Mouse (Mus musculus) kidney, adult 9 months (tissue): ENCODE data around the gene Plekha7.

Experiments
- DNase-seq: peaks from one replicate; pipeline ENCODE4 v3.0.0; 2022

The Plekha7 gene

DNA sequence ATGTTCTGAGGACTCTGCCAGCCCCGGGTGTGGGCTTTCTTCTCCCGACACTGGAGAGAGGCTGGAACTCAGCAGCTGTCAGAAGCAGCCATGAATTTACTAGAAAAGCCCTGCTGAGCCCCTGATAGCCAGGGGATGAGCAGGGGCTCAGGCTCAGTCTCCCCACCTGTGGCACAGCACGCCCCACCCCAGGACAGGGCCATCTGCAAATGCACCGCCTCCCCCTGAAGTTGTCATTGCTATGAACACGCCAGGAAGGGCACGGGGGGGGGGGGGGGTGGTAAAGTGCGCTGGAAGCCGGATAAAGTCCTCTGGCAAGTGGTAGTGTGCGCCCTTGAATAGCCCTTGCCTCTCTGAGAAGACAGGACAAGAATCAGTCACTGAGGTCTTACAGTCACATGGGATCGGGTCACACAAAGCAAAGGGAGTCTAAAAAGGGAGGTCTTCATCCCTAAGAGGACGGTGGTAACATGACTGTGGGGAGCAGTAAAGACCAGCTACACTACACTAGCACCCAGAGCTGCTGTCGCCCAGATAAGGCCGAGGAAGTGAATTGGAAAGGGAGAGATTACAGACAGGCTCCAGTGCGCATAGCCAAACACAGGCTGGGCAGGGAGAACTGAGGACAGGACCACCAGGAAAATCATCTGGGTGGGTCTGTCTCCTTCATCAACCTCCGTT is 61.3 kb downstream of the Plekha7 start:
- no peak for DNase-seq

DNA sequence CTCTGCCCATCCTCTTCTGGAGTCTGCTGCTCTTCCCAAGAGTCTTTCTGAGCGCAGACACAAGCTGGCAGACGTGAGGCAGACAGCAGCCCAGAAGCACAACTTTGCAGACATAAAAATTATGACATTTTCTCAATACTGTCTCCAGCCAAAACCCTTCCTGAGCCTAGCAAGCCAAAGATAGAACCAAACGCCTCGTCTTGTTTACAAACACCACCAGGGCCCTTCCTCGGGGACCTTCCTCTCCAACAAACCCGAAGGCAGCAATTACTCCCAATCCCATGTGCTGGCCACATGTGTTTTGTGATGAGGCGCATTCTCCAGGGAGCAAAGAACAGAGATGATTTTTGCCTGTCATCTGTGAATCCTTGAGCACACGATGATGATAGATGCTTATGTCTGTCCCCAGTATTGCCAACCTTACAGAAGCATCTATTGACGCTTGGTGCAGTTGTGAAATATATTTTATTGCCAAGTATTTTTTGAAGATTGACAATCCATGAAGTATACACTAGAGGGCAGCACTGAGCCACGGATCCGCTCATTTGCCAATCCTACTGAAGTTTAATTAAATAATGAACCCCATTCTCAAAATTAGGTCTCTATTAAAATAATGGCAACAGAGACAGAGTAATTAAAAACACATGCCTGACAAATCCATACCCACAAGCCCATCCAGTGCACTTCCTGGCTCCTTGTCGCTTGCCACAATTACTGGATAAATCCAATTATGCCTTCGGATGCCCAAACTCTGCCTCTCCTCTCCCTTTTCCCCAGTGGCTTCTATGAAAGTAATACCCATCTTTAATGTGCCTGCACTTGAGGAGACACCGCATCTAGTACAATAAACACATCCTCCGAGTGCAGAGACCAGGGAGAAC is 62.1 kb downstream of the Plekha7 start:
- no peak for DNase-seq

DNA sequence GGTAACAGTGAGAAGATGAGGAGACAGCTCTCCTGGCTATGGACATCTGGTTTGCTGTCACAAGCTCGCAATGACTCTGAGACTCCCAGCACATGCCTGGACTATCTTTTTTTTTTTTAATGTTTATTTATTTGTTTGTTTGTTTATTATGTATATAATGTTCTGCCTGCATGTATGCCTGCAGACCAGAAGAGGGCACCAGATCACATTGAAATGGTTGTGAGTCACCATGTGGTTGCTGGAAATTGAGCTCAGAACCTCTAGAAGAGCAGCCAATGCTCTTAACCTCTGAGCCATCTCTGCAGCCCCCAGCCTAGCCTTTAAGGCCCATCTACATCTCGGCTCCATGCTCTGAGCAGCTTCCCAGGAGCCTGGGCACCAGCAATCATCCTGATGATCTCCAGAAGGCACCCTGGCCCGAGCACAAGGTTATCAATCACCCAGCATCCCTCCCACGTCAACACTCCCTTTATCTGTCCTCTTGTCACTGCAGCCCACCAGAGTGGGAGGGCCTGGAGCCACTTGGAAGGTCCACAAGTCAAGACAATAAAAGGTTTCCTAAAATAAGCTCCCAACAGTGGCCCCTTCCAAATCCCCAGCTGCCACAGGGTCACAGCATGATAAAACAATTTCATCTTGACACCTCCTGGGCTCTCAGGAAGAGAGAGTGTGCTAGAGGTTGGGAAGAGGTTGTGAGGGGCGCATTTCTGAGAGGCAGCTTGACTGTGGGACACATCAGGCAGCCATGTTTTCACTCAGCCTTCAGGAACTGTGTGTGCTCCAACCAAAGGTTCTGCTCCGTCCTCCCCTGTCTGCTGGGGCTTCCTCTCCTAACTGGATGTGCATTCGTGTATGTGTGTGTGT is 63.6 kb downstream of the Plekha7 start:
- DNase-seq, result no peak

DNA sequence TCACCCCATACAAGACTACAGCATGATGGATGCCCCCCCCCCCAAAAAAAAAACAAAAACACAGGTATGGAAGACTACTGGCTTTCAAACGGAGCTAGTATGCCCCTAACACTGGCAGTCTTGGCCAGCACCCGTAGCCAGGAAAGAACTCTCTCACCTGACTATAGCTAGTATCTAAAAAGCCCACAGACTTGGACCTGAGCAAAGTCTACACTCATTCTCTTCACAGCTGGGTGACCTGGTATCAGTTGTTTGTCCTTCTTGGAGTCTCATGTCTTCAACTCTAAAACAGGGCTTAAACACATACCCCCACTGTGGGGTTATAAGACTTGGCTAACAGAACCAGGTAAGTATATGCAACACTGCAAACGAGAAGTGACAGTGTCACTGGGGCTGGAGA is 65.4 kb downstream of the Plekha7 start:
- peak; percentile 76 for DNase-seq

DNA sequence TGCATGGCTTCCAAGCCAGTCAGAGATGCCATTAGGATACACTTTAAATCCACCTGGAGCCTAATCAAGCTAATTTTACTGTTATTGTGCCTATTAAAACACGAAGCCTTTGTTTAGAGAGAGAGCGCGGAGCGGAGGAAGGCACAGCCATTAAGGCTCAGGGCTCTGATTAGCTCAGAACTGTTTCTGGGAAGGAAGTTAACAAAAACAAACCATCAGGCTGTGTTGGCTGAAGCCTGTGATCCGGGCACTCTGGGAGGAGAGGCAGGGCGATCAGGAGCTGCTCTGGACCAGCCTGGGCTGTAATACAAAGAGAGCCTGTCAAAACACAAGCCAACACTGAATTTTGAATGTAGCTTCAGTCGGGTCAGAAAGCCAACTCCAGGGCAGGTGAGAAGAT is 66.6 kb downstream of the Plekha7 start:
- DNase-seq, result no peak

DNA sequence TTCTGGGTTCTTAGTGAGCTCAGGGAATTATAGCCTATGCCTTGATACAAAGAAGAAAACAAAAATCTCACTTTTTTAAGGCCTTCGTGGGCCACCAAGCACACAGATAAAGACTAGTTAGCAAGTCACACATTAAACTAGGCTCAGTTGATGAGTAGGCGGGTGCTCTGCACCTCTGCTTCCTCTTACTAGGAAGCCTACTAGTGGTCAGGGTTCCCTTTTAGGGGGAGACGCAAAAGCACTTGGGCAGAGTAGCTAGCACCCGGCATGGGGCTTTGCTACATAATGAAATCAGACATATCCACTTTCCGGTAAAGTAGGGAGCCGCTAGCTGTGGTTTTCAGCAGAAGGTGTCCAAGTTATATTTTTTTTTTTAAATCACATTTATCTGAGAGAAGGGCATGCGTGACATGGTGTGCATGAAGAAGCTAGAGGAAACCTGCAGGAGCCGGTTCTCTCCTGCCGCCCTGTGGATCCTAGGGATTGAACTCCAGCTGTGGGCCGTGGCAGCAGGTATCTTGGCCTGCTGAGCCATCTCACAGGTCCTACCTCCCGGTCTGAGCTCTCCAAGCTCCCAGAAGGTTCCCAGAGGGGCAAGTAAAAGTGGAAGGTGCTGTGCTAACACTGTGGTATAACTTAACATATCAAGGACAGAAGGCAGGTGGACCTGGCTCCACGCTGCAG is 67.2 kb downstream of the Plekha7 start:
- DNase-seq, result no peak

DNA sequence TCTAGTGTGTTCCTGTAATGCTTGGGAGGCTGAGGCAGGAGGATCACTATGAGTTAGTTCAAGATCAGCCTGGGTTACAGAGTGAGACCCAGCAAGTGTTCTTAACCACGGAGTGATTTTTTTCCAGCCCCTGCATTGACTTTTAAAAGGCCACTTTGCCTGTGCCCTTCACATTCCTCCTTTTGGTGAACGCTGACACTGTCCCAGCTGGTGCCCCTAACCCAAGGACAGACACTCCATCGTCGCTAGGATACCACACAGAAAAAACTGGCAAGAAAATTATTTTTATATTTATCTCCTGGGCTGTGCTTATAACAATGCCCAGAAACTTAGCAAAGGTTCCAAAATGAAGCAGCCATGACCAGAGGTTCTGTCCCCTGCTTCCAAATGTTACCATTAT is 67.8 kb downstream of the Plekha7 start:
- no peak for DNase-seq

DNA sequence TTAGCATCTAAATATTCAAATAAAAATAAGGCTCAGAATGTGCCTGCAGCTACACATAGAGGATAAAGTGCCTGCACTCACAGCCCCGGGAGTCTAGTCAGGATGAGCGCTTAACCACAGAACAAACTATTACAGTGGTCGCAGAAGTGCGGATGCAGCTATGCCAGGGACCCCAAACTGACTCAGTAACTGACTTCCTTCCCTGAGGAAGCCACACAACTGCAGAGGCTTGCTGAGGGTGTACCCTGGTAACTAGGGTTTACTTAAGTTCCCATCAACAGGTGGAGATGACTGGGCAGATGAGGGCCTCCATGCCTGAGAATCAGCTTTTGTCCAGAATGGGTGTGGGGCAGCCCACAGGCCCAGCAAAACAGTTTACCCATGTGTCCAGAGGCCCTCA is 69.9 kb downstream of the Plekha7 start:
- no peak for DNase-seq

DNA sequence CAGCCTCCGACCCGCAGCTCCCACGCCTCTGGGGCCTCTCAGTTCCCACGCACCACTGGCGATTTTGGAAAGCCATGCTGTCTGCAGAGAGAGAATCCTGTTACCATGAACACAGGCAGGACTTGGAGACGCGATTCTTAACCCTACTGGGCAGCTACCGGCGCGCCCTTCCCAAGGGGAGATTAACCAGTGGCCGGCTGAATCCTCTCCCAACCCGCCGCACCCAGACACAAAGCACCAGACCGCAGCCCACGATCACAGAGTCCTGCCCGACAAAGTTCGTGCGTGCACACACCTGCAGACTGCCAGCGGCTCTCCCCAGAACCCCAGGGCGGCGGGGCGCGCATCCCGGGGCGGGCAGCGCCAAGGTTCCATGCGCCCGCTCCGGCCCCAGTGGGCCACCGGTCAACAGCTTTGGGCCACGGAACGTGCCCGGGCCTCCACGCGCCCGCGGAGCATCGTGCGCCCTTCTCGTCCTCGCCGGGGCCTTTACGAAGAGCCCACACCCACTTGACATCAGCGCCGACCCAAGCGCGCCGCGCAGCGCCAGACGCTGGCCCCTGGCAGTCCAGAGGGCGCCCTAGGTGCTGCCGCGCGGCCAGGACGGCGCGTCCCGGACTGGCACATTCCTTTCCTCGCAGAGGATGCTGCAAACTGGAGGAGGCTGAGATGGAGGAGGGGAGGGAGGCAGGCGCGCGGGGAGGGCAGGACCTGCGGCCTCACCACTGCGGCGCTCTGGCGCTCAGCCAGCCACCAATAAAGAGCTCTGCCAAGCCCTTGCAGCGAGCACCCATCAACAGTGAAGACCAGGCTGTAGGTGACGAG is 70.8 kb downstream of the Plekha7 start:
- peak; percentile 81 for DNase-seq

DNA sequence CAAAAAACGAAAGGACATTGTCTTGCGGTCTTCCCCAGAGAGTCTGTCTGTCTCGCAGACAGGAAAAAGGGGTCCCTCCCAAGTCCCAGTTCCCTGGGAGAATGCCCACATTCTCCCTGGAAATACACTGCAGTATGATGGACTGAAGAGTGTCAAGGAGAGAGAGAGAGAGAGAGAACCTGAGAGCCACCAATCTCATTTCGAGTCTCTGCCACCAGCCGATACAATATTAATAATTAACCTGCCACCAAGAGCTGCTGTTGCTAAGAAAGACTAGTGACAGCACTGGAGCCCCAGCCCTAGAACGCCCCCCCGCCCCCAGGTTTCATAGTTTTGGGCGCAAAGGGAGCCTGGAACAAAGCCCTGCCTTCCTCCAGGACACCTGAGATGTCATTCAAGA is 71.6 kb downstream of the Plekha7 start:
- DNase-seq, result no peak

DNA sequence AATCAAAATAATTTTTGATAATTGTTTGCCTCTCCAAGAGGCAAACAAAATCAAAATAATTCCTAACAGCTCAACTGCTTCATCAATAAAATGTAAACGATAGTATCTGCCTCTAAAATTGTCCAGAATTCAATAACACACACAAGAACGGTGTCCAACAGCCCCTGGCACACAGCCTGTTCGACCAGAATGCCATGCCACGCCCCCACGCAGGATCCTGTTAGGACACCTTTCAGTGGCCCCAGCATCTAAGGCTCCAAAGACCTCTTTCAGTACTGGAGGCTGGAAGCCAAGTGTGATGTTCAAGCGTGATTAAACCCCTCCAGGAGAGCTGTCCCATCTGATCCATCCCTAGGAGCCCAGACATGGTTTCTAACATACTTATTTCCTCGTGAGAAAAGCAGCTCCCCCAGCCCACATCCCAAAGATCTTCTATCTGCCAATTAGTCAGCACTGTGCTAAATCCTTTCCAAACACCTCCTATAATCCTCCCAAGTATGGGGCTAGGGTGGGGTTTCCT is 73.8 kb downstream of the Plekha7 start:
- DNase-seq, result no peak

DNA sequence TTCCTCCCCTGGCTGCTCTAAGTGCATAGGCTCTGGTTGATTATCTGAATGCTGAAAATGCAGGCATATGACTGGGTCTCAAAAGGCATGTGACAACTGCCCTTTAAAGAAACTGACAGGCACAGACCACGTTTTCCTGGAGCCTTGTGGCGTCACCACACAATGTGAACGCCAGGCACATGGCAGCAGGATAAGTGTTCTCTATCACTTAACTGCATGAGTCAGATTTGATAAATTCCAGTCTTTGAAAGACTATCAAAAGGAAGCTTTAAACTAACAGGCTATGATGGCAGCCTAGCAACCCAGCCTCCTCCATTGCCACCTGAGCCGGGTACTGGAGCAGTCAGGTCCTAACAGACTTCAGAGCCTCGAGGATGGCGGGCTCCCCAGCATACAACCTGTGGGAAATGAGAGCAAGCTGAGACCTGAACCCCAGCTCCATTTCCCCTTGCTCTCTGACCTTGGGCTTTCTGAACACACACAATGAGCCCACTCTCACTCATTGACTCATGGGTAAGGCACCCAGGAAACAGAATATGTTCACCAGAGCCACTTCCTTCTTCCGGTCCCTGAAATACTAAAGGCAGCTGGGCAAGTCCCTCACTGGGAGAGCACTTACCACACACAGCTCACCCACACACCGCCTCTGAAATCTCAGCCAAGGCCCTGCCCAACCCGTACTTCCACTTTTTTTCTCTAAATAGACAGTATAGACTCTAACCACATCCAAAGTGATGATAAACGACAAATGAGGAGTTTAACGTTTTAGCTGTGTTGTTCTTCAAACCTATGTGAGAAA is 77.2 kb downstream of the Plekha7 start:
- no peak for DNase-seq

DNA sequence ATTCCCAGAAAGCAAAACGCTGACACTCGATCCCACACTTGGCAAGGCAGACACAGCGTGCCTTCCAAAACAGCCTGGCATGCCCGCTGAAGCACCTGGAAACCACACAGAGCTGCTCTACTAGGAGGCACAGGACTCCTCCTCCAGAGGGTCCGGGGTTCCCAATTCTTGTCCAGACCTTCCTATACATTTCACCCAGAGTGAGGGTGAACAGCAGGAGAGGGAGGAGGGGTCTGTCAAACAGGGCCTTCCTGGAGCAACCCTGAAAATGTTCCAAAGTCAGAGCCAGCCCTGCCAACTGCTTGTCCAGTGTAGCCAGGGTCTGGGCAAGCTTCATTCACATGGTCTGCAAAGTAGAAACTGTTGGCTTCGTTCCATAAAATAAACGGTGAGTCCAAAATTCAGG is 81.3 kb downstream of the Plekha7 start:
- peak; percentile 52 for DNase-seq

DNA sequence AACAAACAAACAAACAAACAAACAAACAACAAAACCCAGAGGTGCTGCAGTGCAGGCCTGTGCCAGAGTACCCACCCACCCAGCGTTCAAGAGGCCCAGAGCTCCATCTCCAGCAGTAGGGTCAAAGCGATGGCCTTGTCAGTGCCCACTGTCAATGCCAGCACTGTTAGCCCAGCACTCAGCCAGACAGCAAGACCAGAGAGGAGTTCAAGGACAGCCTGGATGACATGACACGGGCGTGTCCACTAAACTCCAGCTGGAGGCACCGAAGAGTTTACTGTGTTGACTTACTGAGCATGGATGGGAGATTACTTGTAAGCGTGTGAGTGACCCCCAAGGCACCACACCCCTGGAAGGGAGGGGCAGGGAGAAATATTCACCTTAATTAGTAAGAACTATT is 81.9 kb downstream of the Plekha7 start:
- no peak for DNase-seq

DNA sequence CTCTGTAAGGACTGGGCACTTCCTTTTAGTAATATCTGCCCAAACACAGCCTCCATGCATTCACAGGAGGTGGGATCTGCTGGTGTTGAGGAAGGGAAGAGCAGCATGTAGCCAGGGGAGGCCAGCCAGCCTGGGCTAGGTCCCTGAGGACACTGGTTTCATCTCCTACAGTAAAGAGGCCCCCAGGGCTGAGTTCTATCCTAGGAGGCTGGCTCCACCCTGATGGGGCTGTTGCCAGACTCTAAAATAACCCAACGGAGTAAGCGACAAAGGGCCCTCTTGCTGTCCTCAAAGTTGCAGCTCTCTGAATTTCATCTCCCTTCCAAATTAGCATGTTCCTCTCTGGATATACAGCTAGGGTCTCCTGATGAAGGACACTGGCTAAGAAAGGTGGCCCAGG is 83.6 kb downstream of the Plekha7 start:
- no peak for DNase-seq

DNA sequence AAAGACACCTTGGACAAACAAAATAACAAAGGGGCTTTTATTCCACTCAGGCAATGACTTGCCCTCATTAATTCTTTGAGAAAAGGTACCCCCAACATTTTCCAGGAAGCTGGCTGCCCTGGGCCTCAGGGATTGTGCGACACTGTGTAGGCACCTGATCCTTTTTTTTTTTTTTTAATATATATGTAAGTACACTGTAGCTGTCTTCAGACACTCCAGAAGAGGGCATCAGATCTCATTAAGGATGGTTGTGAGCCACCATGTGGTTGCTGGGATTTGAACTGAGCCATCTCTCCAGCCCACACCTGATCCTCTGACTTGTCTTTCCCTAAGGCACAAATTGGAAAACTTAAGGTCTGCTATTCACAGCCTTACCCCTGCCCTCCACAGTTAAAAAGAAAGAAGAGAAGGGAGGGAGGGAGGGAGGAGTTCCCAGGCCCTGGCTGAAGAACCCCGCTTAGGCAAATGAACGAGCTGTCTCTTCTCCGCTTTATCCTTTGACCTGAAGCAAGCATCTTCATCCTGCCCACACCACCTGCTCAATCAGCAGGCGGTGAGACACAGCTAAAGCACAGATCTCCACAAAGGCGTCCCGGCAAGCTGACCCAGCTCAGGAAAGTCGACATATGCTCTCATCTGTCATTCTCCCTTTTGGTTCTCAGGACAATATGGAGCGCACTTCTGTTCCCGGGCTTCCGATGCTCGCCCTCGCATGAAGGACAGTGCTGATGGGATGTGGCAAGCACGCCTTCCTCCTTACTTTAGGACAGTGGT is 85.0 kb downstream of the Plekha7 start:
- no peak for DNase-seq

DNA sequence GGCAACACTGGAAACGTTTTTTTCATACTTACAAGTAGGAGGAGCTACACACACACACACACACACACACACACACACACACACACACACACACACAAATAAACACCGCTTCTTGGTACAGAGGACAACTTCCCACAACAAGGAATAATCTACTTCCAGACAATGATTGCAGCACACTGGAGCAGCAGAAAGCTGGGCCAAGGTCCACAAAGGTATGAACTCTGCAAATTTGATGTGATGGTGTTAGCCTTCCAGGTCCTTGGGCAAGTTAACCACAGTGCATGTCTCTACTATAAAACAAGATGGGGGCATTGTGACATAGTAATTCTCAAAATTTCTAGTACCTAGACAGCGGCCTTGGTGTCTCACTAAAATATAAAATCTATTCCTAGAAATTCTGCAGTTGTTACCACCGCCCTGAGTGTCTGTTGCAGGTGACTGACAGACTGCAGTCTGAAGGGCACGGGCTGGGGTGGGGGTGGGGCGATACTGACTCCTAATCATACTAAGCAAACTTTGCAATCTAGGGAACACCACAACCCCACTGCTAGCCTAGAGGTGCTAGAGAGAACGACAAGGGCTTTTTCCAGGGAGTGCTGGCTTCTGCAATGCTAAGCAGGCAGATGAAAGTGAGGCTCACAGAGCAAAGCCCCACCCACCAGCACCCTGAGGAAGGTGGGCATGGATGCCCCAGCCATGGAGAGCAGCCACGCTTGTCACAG is 85.7 kb downstream of the Plekha7 start:
- peak; percentile 52 for DNase-seq

DNA sequence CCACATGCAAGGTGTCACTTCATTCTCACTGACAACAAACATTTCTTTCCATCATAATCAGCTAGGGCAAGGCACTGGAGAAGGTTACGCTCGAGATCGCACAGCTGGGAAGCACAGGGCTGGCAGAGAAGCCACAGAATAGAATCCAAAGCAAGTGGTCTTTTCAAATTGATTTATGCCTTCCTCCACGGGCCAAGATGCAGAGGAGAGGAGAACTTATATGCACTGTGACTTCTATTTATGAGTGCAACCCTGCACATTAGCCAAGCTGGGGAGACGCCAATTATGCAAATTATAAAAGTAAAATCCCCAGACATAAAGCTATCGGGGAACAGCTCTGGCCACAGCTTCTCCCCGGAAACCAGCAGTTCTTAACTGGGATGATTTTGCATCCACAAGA is 86.3 kb downstream of the Plekha7 start:
- no peak for DNase-seq

DNA sequence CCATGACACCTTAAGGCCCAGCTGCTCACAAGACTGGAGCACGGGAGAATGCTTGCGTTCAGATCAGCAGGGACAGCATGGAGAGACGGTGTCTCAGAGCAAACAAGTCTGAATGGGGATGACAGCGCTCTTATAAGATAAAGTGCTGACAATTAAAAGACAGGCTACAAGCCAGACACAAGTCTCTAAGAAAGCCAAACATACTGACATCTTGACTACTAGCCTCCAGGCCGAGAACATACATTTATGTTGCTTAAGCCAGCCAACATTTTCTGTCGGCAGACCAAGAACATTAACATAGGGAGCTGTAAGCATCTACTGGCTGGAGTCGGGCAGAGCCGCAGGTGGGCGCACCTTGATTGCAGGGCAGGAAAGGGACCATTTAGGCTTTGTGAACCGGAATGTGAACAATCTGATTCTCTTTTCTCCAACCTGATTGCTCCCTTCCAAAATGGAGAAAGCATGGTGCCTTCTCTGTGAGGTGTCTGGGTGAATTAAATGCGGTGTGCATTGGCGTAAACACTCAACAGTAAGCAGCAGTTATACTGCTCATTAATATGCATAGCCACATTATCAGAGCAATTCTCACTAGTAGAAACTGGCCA is 88.0 kb downstream of the Plekha7 start:
- DNase-seq, result no peak
